Mouse (Mus musculus): ENCODE data around the gene Gm43064. TPM values are rescaled to one million over a fixed set of nuclear protein-coding genes. Genes with fewer than 3 reads are reported as not detected.
"Not testable (repeated sequence)": the region's sequence is repeated elsewhere in the genome, so short reads cannot be mapped to it uniquely, and the experiment has no call there.

The Gm43064 gene
- polyA plus RNA-seq, 1 experiment from 2014 or later: 0.70 TPM

DNA sequence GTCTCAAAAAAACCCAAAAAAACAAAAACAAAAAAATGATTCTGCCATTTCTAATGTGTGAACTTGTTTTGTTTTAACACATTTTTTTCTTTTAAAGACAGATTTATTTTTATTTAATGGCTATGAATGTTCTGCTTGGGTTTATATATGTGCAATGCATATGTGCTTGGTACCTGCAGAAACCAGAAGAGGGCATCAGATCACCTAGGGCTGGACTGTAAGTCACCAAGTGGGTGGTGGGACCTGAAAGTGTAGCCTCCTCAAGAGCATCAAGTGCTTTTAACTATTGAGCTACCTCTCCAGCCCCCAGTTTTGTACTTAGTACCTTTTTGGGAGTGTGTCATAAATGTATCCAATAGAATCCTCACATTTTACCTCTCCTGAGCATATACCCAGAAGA, 18.2 kb downstream of the Gm43064 start:
- Histone ChIP-seq H3K9me3 (replicated peaks; ENCODE audit: control insufficient read depth, low read length) (no peaks in the 10 kb centered on the region), H3K4me2 (ENCODE audit: low read depth, low read length) (no peak overlapping the region)

DNA sequence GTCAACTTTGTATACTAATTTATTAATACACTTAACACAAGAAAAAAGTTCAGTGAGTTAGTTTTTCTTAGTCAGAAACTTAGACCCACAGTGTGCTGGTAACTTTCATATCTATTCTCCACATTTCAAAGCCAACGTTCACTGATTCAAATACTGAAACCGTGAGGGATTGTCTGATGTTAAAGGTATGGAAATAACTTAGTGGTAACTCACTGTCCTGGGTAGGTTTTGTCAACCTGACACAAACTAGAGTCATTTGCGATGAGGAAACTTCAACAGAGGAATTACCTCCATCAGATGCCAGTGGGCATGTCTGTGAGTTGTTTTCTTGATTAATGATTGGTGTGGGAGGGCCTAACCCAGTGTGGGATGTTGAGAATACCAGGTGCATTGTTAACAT, 19.7 kb downstream of the Gm43064 start:
- Histone ChIP-seq H3K27ac (ENCODE audit: low read length) (no peak overlapping the region), H3K4me1 (ENCODE audit: control insufficient read depth, low read depth, low read length) (peaks cover 12% of the 10 kb centered on the region), H3K27me3 (ENCODE audit: control insufficient read depth, insufficient read depth, low read depth, low read length) (no peaks in the 10 kb centered on the region), H3K4me2 (ENCODE audit: low read depth, low read length) (no peak overlapping the region), H3K4me3 (ENCODE audit: low read depth, low read length) (no peak overlapping the region), H3K36me3 (ENCODE audit: control insufficient read depth, insufficient read depth) (no peaks in the 10 kb centered on the region), H3K9me3 (replicated peaks; ENCODE audit: control insufficient read depth, low read length) (no peaks in the 10 kb centered on the region), H3K9ac (ENCODE audit: low read depth, low read length) (no peak overlapping the region)
- no peak for ATAC-seq (ENCODE audit: low read depth)
- 78% methylated on average over 3 of the region's 3 CpGs for WGBS (ENCODE audit: insufficient replicate concordance)

More for the DNA sequence above, 18.2 kb downstream of the Gm43064 start:
- peaks cover 8% of the 10 kb centered on the region for H3K4me1 ChIP-seq (ENCODE audit: control insufficient read depth, low read depth, low read length)
- H3K4me3 ChIP-seq (ENCODE audit: low read depth, low read length): no peak overlapping the region
- no peak for ATAC-seq (ENCODE audit: low read depth)
- H3K27me3 ChIP-seq (ENCODE audit: control insufficient read depth, insufficient read depth, low read depth, low read length): no peaks in the 10 kb centered on the region
- no peak overlapping the region for H3K27ac ChIP-seq (ENCODE audit: low read length)
- H3K36me3 ChIP-seq (ENCODE audit: control insufficient read depth, insufficient read depth): no peaks in the 10 kb centered on the region; the same call in 1 of the 2 replicates
- H3K9ac ChIP-seq (ENCODE audit: low read depth, low read length): no peak overlapping the region

DNA sequence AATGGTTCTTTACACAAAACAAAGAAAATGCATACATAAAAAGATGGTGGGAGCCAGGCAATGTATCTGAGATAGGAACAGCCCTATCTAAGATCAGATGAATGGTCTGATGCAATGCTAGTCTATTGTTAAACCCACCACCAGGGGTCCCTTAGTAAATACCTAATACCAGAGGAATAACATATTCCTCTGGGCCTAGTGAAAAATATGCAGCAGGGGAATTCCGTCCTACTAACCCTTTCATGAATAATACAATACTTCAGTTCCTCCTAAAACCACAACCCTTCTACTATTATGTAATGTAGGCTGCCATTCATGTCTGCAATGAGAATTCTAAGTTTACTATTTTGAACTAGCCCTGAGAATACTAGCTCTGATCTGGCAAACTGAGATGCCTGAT, 21.3 kb downstream of the Gm43064 start:
- H3K27me3 ChIP-seq (ENCODE audit: control insufficient read depth, insufficient read depth, low read depth, low read length); H3K4me2 ChIP-seq (ENCODE audit: low read depth, low read length); ATAC-seq (ENCODE audit: low read depth); H3K9me3 ChIP-seq (replicated peaks; ENCODE audit: control insufficient read depth, low read length); H3K9ac ChIP-seq (ENCODE audit: low read depth, low read length); H3K36me3 ChIP-seq (ENCODE audit: control insufficient read depth, insufficient read depth); H3K4me3 ChIP-seq (ENCODE audit: low read depth, low read length); H3K27ac ChIP-seq (ENCODE audit: low read length): not testable (repeated sequence)
- peaks cover 12% of the 10 kb centered on the region for H3K4me1 ChIP-seq (ENCODE audit: control insufficient read depth, low read depth, low read length)
- 74% methylated on average over 1 of the region's 1 CpGs for WGBS (ENCODE audit: insufficient replicate concordance)

DNA sequence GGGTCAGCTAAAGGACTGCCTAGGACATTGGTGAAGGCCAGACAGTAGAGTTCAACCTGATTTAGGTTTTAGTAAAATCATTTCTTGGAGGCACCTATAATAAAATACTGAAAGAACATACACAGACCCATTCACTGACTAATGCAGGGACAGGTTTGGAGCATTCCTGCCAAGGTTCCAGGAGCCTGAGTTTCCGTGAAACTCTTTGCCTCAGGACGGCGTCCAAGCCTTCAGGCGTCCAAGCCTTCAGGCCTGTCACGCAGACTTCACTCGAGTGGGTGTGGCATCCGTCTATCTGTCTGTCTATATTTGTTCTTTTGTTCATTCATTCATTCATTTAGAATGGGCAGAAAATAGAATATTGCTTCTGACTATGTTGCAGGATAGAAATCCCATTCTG, 21.8 kb downstream of the Gm43064 start:
- ATAC-seq (ENCODE audit: low read depth): no peak
- Histone ChIP-seq H3K4me3 (ENCODE audit: low read depth, low read length) (no peak overlapping the region), H3K4me2 (ENCODE audit: low read depth, low read length) (no peak overlapping the region), H3K4me1 (ENCODE audit: control insufficient read depth, low read depth, low read length) (peaks cover 12% of the 10 kb centered on the region), H3K27me3 (ENCODE audit: control insufficient read depth, insufficient read depth, low read depth, low read length) (no peaks in the 10 kb centered on the region), H3K9ac (ENCODE audit: low read depth, low read length) (no peak overlapping the region), H3K36me3 (ENCODE audit: control insufficient read depth, insufficient read depth) (no peaks in the 10 kb centered on the region), H3K9me3 (replicated peaks; ENCODE audit: control insufficient read depth, low read length) (no peaks in the 10 kb centered on the region), H3K27ac (ENCODE audit: low read length) (no peak overlapping the region)
- WGBS (ENCODE audit: insufficient replicate concordance): 74% methylated on average over 7 of the region's 7 CpGs

DNA sequence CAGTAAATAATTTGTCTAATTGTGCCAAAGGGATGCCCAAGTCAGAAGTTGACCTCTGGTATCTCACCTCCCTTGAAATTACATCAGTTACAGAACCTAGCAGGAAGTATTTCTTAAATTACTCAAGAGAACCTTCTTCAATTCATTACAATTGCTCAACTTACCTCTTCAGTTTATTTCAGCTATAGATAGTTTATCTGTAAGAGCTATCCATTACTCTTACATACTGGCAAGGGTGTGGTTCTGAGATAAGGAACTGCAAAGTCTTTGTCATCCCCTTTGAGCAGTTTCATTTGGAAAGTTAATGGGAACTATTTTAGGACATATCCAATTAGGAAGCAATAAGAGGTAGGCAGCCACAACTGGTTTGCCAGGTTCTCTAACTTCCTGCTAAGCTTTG, 23.1 kb downstream of the Gm43064 start, which contains the start of gene Bcl2l15:
Bcl2l15 (plus strand) TSS at position 176 of the 400 bp plus-strand sequence.
- H3K36me3 ChIP-seq (ENCODE audit: control insufficient read depth, insufficient read depth): no peaks in the 10 kb centered on the region

DNA sequence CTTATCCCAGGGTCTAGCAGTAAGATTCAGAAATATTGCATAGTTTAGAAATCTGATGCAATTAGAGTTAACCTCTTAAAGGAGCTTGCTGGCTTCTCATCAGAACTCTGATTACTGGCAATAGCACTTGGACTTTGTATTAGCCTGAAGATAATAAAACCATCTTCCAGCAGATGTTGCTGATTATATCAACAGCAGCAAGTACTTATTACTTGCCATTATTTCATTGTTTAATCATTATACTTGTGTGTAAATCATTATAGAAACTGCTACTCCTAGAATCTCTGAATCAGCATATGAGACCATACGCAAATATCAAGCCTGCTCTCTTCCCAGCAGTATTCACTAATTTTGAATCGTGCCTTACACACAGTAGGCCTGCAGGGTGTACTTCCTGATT, 24.6 kb downstream of the Gm43064 start:
- no peaks in the 10 kb centered on the region for H3K9me3 ChIP-seq (replicated peaks; ENCODE audit: control insufficient read depth, low read length)
- no peaks in the 10 kb centered on the region for H3K36me3 ChIP-seq (ENCODE audit: control insufficient read depth, insufficient read depth)
- no peak overlapping the region for H3K9ac ChIP-seq (ENCODE audit: low read depth, low read length)
- H3K27ac ChIP-seq (ENCODE audit: low read length): no peak overlapping the region
- no peaks in the 10 kb centered on the region for H3K27me3 ChIP-seq (ENCODE audit: control insufficient read depth, insufficient read depth, low read depth, low read length)
- no peak for ATAC-seq (ENCODE audit: low read depth)
- H3K4me1 ChIP-seq (ENCODE audit: control insufficient read depth, low read depth, low read length): peaks cover 12% of the 10 kb centered on the region
- no peak overlapping the region for H3K4me3 ChIP-seq (ENCODE audit: low read depth, low read length)
- H3K4me2 ChIP-seq (ENCODE audit: low read depth, low read length): no peak overlapping the region
- WGBS (ENCODE audit: insufficient replicate concordance): 82% methylated on average over 2 of the region's 2 CpGs

More for the DNA sequence above, 23.1 kb downstream of the Gm43064 start, which contains the start of gene Bcl2l15:
- peak; percentile 73 for ATAC-seq (ENCODE audit: low read depth)
- H3K4me2 ChIP-seq (ENCODE audit: low read depth, low read length): peak within 1 kb of the TSS; percentile 28
- no peak within 1 kb of the TSS for H3K9ac ChIP-seq (ENCODE audit: low read depth, low read length)
- peak within 1 kb of the TSS; percentile 39; the same call in 1 of the 2 replicates for H3K27ac ChIP-seq (ENCODE audit: low read length)
- peak within 1 kb of the TSS; percentile 10; the same call in 1 of the 2 replicates for H3K4me3 ChIP-seq (ENCODE audit: low read depth, low read length)
- H3K27me3 ChIP-seq (ENCODE audit: control insufficient read depth, insufficient read depth, low read depth, low read length): no peaks in the 10 kb centered on the region
- peaks cover 12% of the 10 kb centered on the region for H3K4me1 ChIP-seq (ENCODE audit: control insufficient read depth, low read depth, low read length)
- no peaks in the 10 kb centered on the region for H3K9me3 ChIP-seq (replicated peaks; ENCODE audit: control insufficient read depth, low read length)

DNA sequence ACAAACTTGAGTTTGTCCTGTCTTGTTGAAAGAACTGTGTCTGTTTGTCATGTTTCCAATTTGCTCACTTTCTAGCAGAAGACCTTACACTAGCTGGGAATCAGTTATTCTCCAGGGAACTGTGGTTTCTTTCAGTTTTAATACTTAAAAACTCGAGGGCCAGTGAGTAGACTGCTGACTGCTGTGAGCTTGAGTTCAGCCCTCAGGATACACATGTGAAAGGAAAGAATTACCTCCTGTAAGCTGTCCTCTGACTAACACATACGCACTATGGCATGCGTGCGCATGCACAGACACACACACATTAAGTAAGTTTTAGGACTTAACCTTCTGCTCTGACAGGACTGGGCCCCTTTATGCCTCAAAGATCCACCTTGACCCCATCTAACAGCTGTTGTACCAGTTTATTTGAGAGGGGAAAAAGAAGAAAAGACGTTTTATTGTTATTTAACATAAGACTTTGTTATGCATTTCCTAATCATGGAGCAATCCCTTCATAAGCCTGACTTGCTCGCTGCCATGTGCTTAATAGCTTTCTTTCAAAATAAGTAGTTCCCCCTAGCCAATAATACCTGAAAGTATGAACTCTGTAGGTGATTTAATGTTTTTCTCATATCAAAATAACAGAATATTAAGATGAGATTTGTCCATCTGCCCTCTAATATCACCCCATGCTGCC, 26.0 kb downstream of the Gm43064 start:
- H3K36me3 ChIP-seq (ENCODE audit: control insufficient read depth, insufficient read depth): no peaks in the 10 kb centered on the region
- no peak overlapping the region for H3K4me3 ChIP-seq (ENCODE audit: low read depth, low read length)
- H3K27me3 ChIP-seq (ENCODE audit: control insufficient read depth, insufficient read depth, low read depth, low read length): no peaks in the 10 kb centered on the region
- no peak for ATAC-seq (ENCODE audit: low read depth)
- H3K27ac ChIP-seq (ENCODE audit: low read length): no peak overlapping the region
- 71% methylated on average over 6 of the region's 6 CpGs for WGBS (ENCODE audit: insufficient replicate concordance)
- H3K9me3 ChIP-seq (replicated peaks; ENCODE audit: control insufficient read depth, low read length): no peaks in the 10 kb centered on the region
- no peak overlapping the region for H3K9ac ChIP-seq (ENCODE audit: low read depth, low read length)
- H3K4me1 ChIP-seq (ENCODE audit: control insufficient read depth, low read depth, low read length): peaks cover 12% of the 10 kb centered on the region
- no peak overlapping the region for H3K4me2 ChIP-seq (ENCODE audit: low read depth, low read length)

DNA sequence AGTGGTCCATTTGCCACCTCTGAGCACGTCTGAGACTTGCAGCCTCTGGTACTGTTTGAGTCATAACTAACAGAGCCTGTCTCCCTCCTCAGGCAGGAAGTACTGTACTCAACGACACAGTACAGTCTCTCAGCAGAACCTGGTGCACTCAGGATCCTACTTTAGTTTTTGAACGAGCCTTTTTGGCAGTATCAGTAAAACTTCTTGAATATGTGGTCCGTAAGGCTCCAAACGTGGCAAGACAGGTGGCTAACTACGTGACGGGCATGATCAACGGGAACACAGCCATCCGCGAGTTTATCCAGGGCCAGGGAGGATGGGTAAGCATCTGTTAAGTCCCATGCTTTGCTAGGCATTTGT, 26.6 kb downstream of the Gm43064 start:
- Histone ChIP-seq H3K4me3 (ENCODE audit: low read depth, low read length) (no peak overlapping the region), H3K27ac (ENCODE audit: low read length) (no peak overlapping the region)

DNA sequence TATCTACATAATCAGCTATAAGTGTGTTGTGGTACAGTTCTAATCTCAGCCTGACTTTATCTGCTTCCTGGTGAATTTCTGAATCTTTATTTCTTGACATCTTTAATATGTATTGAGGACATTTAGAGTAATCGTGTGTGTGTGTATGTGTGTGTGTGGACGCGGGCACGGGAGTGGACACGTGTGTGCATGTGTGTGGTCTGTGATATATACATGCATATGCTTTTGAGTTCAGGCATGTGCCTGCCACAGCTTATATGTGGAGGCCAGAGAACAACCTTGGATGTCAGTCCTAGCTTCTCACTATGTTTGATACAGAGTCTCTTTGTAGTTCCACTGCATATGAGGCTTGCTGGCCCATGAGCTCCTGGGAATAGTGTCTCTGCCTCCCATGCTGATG, 27.1 kb downstream of the Gm43064 start:
- Histone ChIP-seq H3K27ac (ENCODE audit: low read length) (no peak overlapping the region), H3K4me1 (ENCODE audit: control insufficient read depth, low read depth, low read length) (peaks cover 12% of the 10 kb centered on the region), H3K27me3 (ENCODE audit: control insufficient read depth, insufficient read depth, low read depth, low read length) (no peaks in the 10 kb centered on the region), H3K4me3 (ENCODE audit: low read depth, low read length) (no peak overlapping the region), H3K4me2 (ENCODE audit: low read depth, low read length) (no peak overlapping the region), H3K36me3 (ENCODE audit: control insufficient read depth, insufficient read depth) (no peaks in the 10 kb centered on the region), H3K9me3 (replicated peaks; ENCODE audit: control insufficient read depth, low read length) (no peaks in the 10 kb centered on the region), H3K9ac (ENCODE audit: low read depth, low read length) (no peak overlapping the region)
- no peak for ATAC-seq (ENCODE audit: low read depth)
- WGBS (ENCODE audit: insufficient replicate concordance): 88% methylated on average over 5 of the region's 5 CpGs

More for the DNA sequence above, 26.6 kb downstream of the Gm43064 start:
- ATAC-seq (ENCODE audit: low read depth): no peak
- H3K4me1 ChIP-seq (ENCODE audit: control insufficient read depth, low read depth, low read length): peaks cover 12% of the 10 kb centered on the region
- 69% methylated on average over 10 of the region's 10 CpGs for WGBS (ENCODE audit: insufficient replicate concordance)
- no peaks in the 10 kb centered on the region for H3K27me3 ChIP-seq (ENCODE audit: control insufficient read depth, insufficient read depth, low read depth, low read length)
- H3K9me3 ChIP-seq (replicated peaks; ENCODE audit: control insufficient read depth, low read length): no peaks in the 10 kb centered on the region
- no peak overlapping the region for H3K9ac ChIP-seq (ENCODE audit: low read depth, low read length)
- H3K36me3 ChIP-seq (ENCODE audit: control insufficient read depth, insufficient read depth): no peaks in the 10 kb centered on the region
- H3K4me2 ChIP-seq (ENCODE audit: low read depth, low read length): no peak overlapping the region
